Mouse (Mus musculus): ENCODE measurements around the gene BC016579. TPM values are rescaled to one million over a fixed set of nuclear protein-coding genes. Genes with fewer than 3 reads are reported as not detected.

BC016579 gene
- polyA plus RNA-seq, 1 experiment, result not detected

- Histone ChIP-seq H3K36me3 (ENCODE audit: control insufficient read depth) (no peaks in the 10 kb centered on the region), H3K4me3 (replicated peaks) (no peak overlapping the region)
- TF ChIP-seq TAL1 (IDR thresholded peaks at IDR 0.05; ENCODE audit: low read length), result no peak
- no peak for TF ChIP-seq GATA1 (IDR thresholded peaks at IDR 0.05; ENCODE audit: low read length)
Observed at GRCm38 (mm10) chr16:45629497-45630105, 24.3 kb downstream of the BC016579 start.

GRCm38 (mm10) chr16:45625342-45625741 lies 28.5 kb downstream of the BC016579 start:
- no peak for TF ChIP-seq TAL1 (IDR thresholded peaks at IDR 0.05; ENCODE audit: low read length)
- no peak for TF ChIP-seq GATA1 (IDR thresholded peaks at IDR 0.05; ENCODE audit: low read length)
- Histone ChIP-seq H3K4me3 (replicated peaks) (no peak overlapping the region), H3K9me3 (ENCODE audit: control insufficient read depth, low read length) (no peaks in the 10 kb centered on the region), H3K36me3 (ENCODE audit: control insufficient read depth) (no peaks in the 10 kb centered on the region), H3K27me3 (ENCODE audit: control insufficient read depth) (no peaks in the 10 kb centered on the region), H3K4me1 (ENCODE audit: control insufficient read depth) (peaks cover under 1% of the 10 kb centered on the region; the same call in 1 of the 2 replicates)

More at GRCm38 (mm10) chr16:45629497-45630105, 24.3 kb downstream of the BC016579 start:
- H3K9me3 ChIP-seq (ENCODE audit: control insufficient read depth, low read length), result no peaks in the 10 kb centered on the region
- H3K4me1 ChIP-seq (ENCODE audit: control insufficient read depth), result no peaks in the 10 kb centered on the region
- no peaks in the 10 kb centered on the region for H3K27me3 ChIP-seq (ENCODE audit: control insufficient read depth)

GRCm38 (mm10) chr16:45624791-45625190 lies 29.1 kb downstream of the BC016579 start:
- Histone ChIP-seq H3K9me3 (ENCODE audit: control insufficient read depth, low read length) (no peaks in the 10 kb centered on the region), H3K36me3 (ENCODE audit: control insufficient read depth) (no peaks in the 10 kb centered on the region), H3K4me3 (replicated peaks) (no peak overlapping the region), H3K27me3 (ENCODE audit: control insufficient read depth) (no peaks in the 10 kb centered on the region), H3K4me1 (ENCODE audit: control insufficient read depth) (peaks cover 6% of the 10 kb centered on the region)
- no peak for TF ChIP-seq TAL1 (IDR thresholded peaks at IDR 0.05; ENCODE audit: low read length)
- TF ChIP-seq GATA1 (IDR thresholded peaks at IDR 0.05; ENCODE audit: low read length), result no peak

GRCm38 (mm10) chr16:45623230-45623629 lies 30.6 kb downstream of the BC016579 start:
- Histone ChIP-seq H3K27me3 (ENCODE audit: control insufficient read depth) (no peaks in the 10 kb centered on the region), H3K9me3 (ENCODE audit: control insufficient read depth, low read length) (no peaks in the 10 kb centered on the region), H3K4me3 (replicated peaks) (no peak overlapping the region), H3K36me3 (ENCODE audit: control insufficient read depth) (no peaks in the 10 kb centered on the region), H3K4me1 (ENCODE audit: control insufficient read depth) (peaks cover 7% of the 10 kb centered on the region)
- TF ChIP-seq GATA1 (IDR thresholded peaks at IDR 0.05; ENCODE audit: low read length) (no peak), TAL1 (IDR thresholded peaks at IDR 0.05; ENCODE audit: low read length) (no peak)

GRCm38 (mm10) chr16:45619751-45620375 lies 34.0 kb downstream of the BC016579 start:
- H3K27me3 ChIP-seq (ENCODE audit: control insufficient read depth), result no peaks in the 10 kb centered on the region
- TF ChIP-seq GATA1 (IDR thresholded peaks at IDR 0.05; ENCODE audit: low read length), result no peak
- TF ChIP-seq TAL1 (IDR thresholded peaks at IDR 0.05; ENCODE audit: low read length), result no peak
- no peaks in the 10 kb centered on the region for H3K36me3 ChIP-seq (ENCODE audit: control insufficient read depth)
- H3K4me1 ChIP-seq (ENCODE audit: control insufficient read depth), result peaks cover 7% of the 10 kb centered on the region
- H3K4me3 ChIP-seq (replicated peaks), result no peak overlapping the region
- H3K9me3 ChIP-seq (ENCODE audit: control insufficient read depth, low read length), result no peaks in the 10 kb centered on the region

DNA sequence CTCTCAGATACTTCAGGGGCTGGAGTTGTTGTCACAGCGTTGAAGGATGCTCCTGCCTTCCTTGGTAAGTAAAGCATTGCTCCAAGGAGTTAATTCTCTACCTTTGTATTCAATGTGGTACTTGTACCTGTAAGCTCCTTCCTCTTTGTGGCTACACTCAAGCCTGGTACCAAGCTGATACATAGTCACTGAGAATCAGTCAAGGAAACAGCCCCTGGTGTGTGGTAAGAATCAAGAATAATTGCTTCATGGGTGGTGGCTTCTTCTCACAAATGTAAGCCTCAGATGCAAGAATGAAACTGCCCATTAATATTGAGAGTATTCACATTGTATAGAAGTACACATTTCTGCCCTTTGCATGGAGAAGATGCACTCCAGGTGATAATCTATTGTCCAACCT lies 37.9 kb downstream of the BC016579 start:
- Histone ChIP-seq H3K9me3 (ENCODE audit: control insufficient read depth, low read length) (no peaks in the 10 kb centered on the region), H3K4me3 (replicated peaks) (no peak overlapping the region), H3K27me3 (ENCODE audit: control insufficient read depth) (no peaks in the 10 kb centered on the region), H3K36me3 (ENCODE audit: control insufficient read depth) (no peaks in the 10 kb centered on the region), H3K4me1 (ENCODE audit: control insufficient read depth) (peaks cover 7% of the 10 kb centered on the region)
- TF ChIP-seq GATA1 (IDR thresholded peaks at IDR 0.05; ENCODE audit: low read length) (no peak), TAL1 (IDR thresholded peaks at IDR 0.05; ENCODE audit: low read length) (no peak)

- no peaks in the 10 kb centered on the region for H3K4me1 ChIP-seq (ENCODE audit: control insufficient read depth)
- H3K4me3 ChIP-seq (replicated peaks), result no peak overlapping the region
- H3K27me3 ChIP-seq (ENCODE audit: control insufficient read depth), result no peaks in the 10 kb centered on the region
- H3K9me3 ChIP-seq (ENCODE audit: control insufficient read depth, low read length), result no peaks in the 10 kb centered on the region
- no peaks in the 10 kb centered on the region for H3K36me3 ChIP-seq (ENCODE audit: control insufficient read depth)
- TF ChIP-seq TAL1 (IDR thresholded peaks at IDR 0.05; ENCODE audit: low read length) (no peak), GATA1 (IDR thresholded peaks at IDR 0.05; ENCODE audit: low read length) (no peak)
Observed at GRCm38 (mm10) chr16:45613247-45613646, 40.6 kb downstream of the BC016579 start.

DNA sequence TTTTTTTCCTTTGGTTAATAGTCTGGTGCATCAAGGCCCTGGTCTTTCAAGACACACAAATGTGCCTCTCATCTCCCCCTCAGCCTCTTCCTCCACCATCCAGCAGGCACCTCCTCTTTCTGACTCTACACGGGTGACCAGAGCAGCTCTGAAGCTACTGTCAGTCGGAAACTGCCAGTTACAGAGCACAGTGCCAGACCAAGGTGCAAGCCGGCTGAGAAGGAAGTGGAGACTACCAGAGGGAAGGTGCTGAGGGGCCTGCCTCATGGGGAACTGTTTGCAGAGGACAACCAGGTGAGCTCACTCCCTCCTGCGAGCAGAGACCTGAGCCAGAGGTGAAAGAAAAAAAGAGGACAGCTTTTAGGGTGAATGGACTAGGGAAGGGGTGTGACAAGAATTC lies 43.6 kb downstream of the BC016579 start, which contains the start of gene Gcsam:
Gcsam (plus strand) TSS at position 114 of the 400 bp plus-strand sequence.
- TF ChIP-seq TAL1 (IDR thresholded peaks at IDR 0.05; ENCODE audit: low read length) (no peak), GATA1 (IDR thresholded peaks at IDR 0.05; ENCODE audit: low read length) (no peak)
- no peaks in the 10 kb centered on the region for H3K27me3 ChIP-seq (ENCODE audit: control insufficient read depth)
- H3K36me3 ChIP-seq (ENCODE audit: control insufficient read depth), result no peaks in the 10 kb centered on the region
- H3K4me1 ChIP-seq (ENCODE audit: control insufficient read depth), result no peaks in the 10 kb centered on the region
- no peak within 1 kb of the TSS for H3K4me3 ChIP-seq (replicated peaks)
- no peaks in the 10 kb centered on the region for H3K9me3 ChIP-seq (ENCODE audit: control insufficient read depth, low read length)

DNA sequence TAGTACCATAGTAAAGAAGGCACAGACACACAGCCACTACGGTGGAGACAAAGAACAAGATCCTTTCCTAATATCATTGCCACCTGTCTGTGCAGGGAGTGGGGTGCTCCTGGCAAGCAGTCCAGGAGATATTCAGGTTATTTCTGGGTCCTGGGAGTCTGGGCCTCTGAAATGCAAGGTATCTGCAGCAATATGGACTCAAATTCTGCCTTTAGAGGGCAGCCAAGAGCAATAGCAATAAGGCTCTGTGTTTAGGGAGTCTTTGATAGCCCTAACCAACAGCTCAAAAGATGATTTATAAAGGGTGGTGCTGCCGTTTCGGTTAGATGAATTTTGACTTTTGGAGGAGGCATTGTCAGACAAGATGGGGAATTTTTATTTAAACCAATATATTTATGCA lies 44.6 kb downstream of the BC016579 start:
- Histone ChIP-seq H3K9me3 (ENCODE audit: control insufficient read depth, low read length) (no peaks in the 10 kb centered on the region), H3K36me3 (ENCODE audit: control insufficient read depth) (no peaks in the 10 kb centered on the region), H3K27me3 (ENCODE audit: control insufficient read depth) (no peaks in the 10 kb centered on the region), H3K4me1 (ENCODE audit: control insufficient read depth) (no peaks in the 10 kb centered on the region), H3K4me3 (replicated peaks) (no peak overlapping the region)
- TF ChIP-seq GATA1 (IDR thresholded peaks at IDR 0.05; ENCODE audit: low read length), result no peak
- TF ChIP-seq TAL1 (IDR thresholded peaks at IDR 0.05; ENCODE audit: low read length), result no peak

Data from erythroblast, embryonic 14.5 days (primary cell).